In genomic region chr3:107546956-107547355, GRCm38 (mm10) we compare ENCODE assay signal across 10 mouse cellular contexts. TPM values are rescaled to one million over a fixed set of nuclear protein-coding genes. Genes with fewer than 3 reads are reported as not detected.
A peak's percentile ranks its signal among the peaks of the same experiment; 100 is the strongest.
DNase-seq lines count a peak whose midpoint lies in the region; ATAC-seq and TF ChIP-seq lines count a peak whose summit lies in the region.
"Had no signal": no experiment of that assay in that cellular context is flagged by ENCODE, and none has a peak within 500 bp of the region (broad histone marks: within the 10 kb centered on the region; RNA-seq: fewer than 3 reads in every experiment).

No protein-coding gene starts in this region.

- TF ChIP-seq POLR2A in brain, embryonic 14.5 days (IDR thresholded peaks at IDR 0.05; ENCODE audit: borderline replicate concordance, extremely low read depth, insufficient read depth, insufficient read length, poor library complexity, severe bottlenecking), result no peak

- no peaks in the 10 kb centered on the region for H3K36me3 ChIP-seq in heart, embryonic 12.5 days
- H3K36me3 ChIP-seq: lung, embryonic 15.5 days had no signal

- H3K27ac ChIP-seq in heart, embryonic 12.5 days (ENCODE audit: poor library complexity, severe bottlenecking), result no peak overlapping the region
- H3K27ac ChIP-seq: lung, embryonic 15.5 days had no signal

- no peak for TF ChIP-seq CTCF in brain, embryonic 14.5 days (IDR thresholded peaks at IDR 0.05; ENCODE audit: borderline replicate concordance, extremely low read depth, insufficient read depth, insufficient read length)

- peak; percentile 69 to 72 for DNase-seq in heart, adult 18-20 months
- DNase-seq in brain, embryonic 14.5 days (ENCODE audit: low read depth), result peak; percentile 77
- DNase-seq in heart, adult 8-10 months (ENCODE audit: low spot score), result peak; percentile 29
- peak; percentile 45 to 66 for DNase-seq in kidney, postnatal 4 days
- no peak for DNase-seq in frontal cortex, postnatal 36 days (ENCODE audit: low spot score in 2 of 2)
- no peak for DNase-seq in embryo, embryonic 10 days (ENCODE audit: low spot score)
- DNase-seq in left cerebral cortex, adult 8-10 months (ENCODE audit: low spot score in 2 of 2), result no peak

- peaks cover 15% of the 10 kb centered on the region; the same call in 1 of the 2 replicates for H3K27me3 ChIP-seq in heart, embryonic 12.5 days (replicated peaks)
- H3K27me3 ChIP-seq: lung, embryonic 15.5 days had no signal

- H3K9me3 ChIP-seq in heart, embryonic 12.5 days (replicated peaks), result no peaks in the 10 kb centered on the region
- H3K9me3 ChIP-seq: lung, embryonic 15.5 days had no signal

- H3K4me1 ChIP-seq in heart, embryonic 12.5 days (replicated peaks), result no peaks in the 10 kb centered on the region

- no peak overlapping the region for H3K4me2 ChIP-seq in heart, embryonic 12.5 days
- H3K4me2 ChIP-seq: lung, embryonic 15.5 days had no signal

- no peak overlapping the region for H3K4me3 ChIP-seq in heart, embryonic 12.5 days
- H3K4me3 ChIP-seq: lung, embryonic 15.5 days had no signal

- no peak overlapping the region for H3K9ac ChIP-seq in heart, embryonic 12.5 days
- H3K9ac ChIP-seq: lung, embryonic 15.5 days had no signal

- 55% methylated on average over 2 of the region's 2 CpGs for WGBS in heart, embryonic 12.5 days

- ATAC-seq in heart, embryonic 12.5 days (ENCODE audit: insufficient number of reproducible peaks, low FRiP score), result no peak

RNA-seq across cellular contexts. Expression of gene Ubl4b, which starts 7.9 kb away (rescaled TPM):
- not detected for total RNA-seq in heart, adult 18-20 months (2021)
- polyA plus RNA-seq in heart, embryonic 12.5 days (2016; fragmentation: Nextera tagmentation; extraction: Ambion mirVana), result not detected in 2 replicates
- polyA plus RNA-seq in brain, embryonic 14.5 days (2012; rRNA removed), result not detected in 2 replicates
- not detected for total RNA-seq in heart, adult 8-10 months (2022)
- under 1 TPM in 1 of 4 experiments, not detected in 3; 0.70 TPM for total RNA-seq in left cerebral cortex, adult 8-10 months (2022)
- total RNA-seq: neutrophil, adult 5-6 weeks had no signal
- polyA plus RNA-seq: lung, embryonic 15.5 days had no signal

RNA-seq across cellular contexts. Expression of gene Slc6a17, which starts 29.1 kb away (rescaled TPM):
- 1 to 10 TPM; 4.1 to 6.9 TPM for total RNA-seq in heart, adult 18-20 months (2021)
- 3.9 and 4.6 TPM in 2 replicates for polyA plus RNA-seq in heart, embryonic 12.5 days (2016; fragmentation: Nextera tagmentation; extraction: Ambion mirVana)
- 37.6 and 40.2 TPM in 2 replicates for polyA plus RNA-seq in brain, embryonic 14.5 days (2012; rRNA removed)
- 1 to 10 TPM; 2.4 to 7.4 (median 4.8) TPM for total RNA-seq in heart, adult 8-10 months (2022)
- total RNA-seq in left cerebral cortex, adult 8-10 months (2022), result 100 to 1,000 TPM; 328 to 391 (median 344) TPM

RNA-seq across cellular contexts. Expression of gene Alx3, which starts 47.9 kb away (rescaled TPM):
- not detected for total RNA-seq in heart, adult 18-20 months (2021)
- 0.49 and 1.4 TPM in 2 replicates for polyA plus RNA-seq in heart, embryonic 12.5 days (2016; fragmentation: Nextera tagmentation; extraction: Ambion mirVana)
- polyA plus RNA-seq in brain, embryonic 14.5 days (2012; rRNA removed), result 1.2 and 2.4 TPM in 2 replicates
- not detected for total RNA-seq in heart, adult 8-10 months (2022)
- total RNA-seq in left cerebral cortex, adult 8-10 months (2022), result 1 to 10 TPM in 2 of 4 experiments, under 1 TPM in 2; 0.53 to 2.4 (median 0.82) TPM
- total RNA-seq: neutrophil, adult 5-6 weeks had no signal

Comparison
In these comparisons a context has a peak if more than half of its experiments do, and no peak if none do; other contexts are left out.
1. DNase-seq: peak in heart, adult 18-20 months (2 of 2), brain, embryonic 14.5 days (single experiment), heart, adult 8-10 months (single experiment) and kidney, postnatal 4 days (2 of 2); none in frontal cortex, postnatal 36 days (0 of 2), embryo, embryonic 10 days (single experiment) and left cerebral cortex, adult 8-10 months (0 of 2).
2. RNA of gene Slc6a17, which starts 29.1 kb away (total RNA-seq): 328 to 391 TPM in left cerebral cortex, adult 8-10 months; 4.1 to 6.9 TPM in heart, adult 18-20 months and 2.4 to 7.4 TPM in heart, adult 8-10 months; every median in the first group is over 10 times any median in the second.